Mouse (Mus musculus) lung, embryonic 15.5 days (tissue): ENCODE results near the gene Bbs7. TPM values are rescaled to one million over a fixed set of nuclear protein-coding genes. Genes with fewer than 3 reads are reported as not detected.

Experiments
- ATAC-seq: fragments of 200-750 bp; cut with Nextera tagmentation; 2 replicates; pipeline ENCODE4 v1.8.0; 2017; ENCODE audit warnings: moderate number of reproducible peaks, borderline replicate concordance; ENCODE audit not compliant: low FRiP score, low TSS enrichment; ENCODE audit errors: extremely low read depth
- H3K27ac ChIP-seq: fragments of 300-500 bp; sonication (generic); 2 replicates; pipeline ENCODE4 v1.5.1; 2015; ENCODE audit warnings: moderate library complexity, mild to moderate bottlenecking, inconsistent platforms
- H3K27me3 ChIP-seq: fragments of 300-500 bp; sonication (generic); 2 replicates; pipeline ENCODE4 v1.6.1; 2015; ENCODE audit warnings: inconsistent platforms
- H3K36me3 ChIP-seq: fragments of 300-500 bp; sonication (generic); 2 replicates; pipeline ENCODE4 v1.6.1; 2015; ENCODE audit warnings: inconsistent platforms
- H3K4me1 ChIP-seq: fragments of 300-500 bp; sonication (generic); 2 replicates; pipeline ENCODE4 v1.6.1; 2015; ENCODE audit warnings: inconsistent platforms
- H3K4me2 ChIP-seq: fragments of 300-500 bp; sonication (generic); 2 replicates; pipeline ENCODE4 v1.6.1; 2015; ENCODE audit warnings: inconsistent platforms, mild to moderate bottlenecking, moderate library complexity
- H3K4me3 ChIP-seq: fragments of 300-500 bp; sonication (generic); 2 replicates; pipeline ENCODE4 v1.5.1; 2015; ENCODE audit warnings: mild to moderate bottlenecking, inconsistent platforms
- H3K9ac ChIP-seq: fragments of 300-500 bp; sonication (generic); 2 replicates; pipeline ENCODE4 v1.6.1; 2015; ENCODE audit warnings: inconsistent platforms
- H3K9me3 ChIP-seq: fragments of 300-500 bp; sonication (generic); 2 replicates; pipeline ENCODE4 v1.6.1; 2016; ENCODE audit warnings: inconsistent platforms
- WGBS: fragments of 180-500 bp; shearing (Covaris S2); methylation state at CpG from one replicate; pipeline ENCODE4 v1.1.7; 2015; 5-methylcytosine and 5-hydroxymethylcytosine counted together
- polyA plus RNA-seq: library from polyadenylated mRNA; unstranded; fragments of >200 nt; fragmentation: Nextera tagmentation; extraction: Ambion mirVana; gene quantifications from 2 replicates; pipeline ENCODE4 v1.2.1, GENCODE M21; 2015

Bbs7 gene
- polyA plus RNA-seq, 1 experiment from 2014 or later = 17.5 TPM

- Histone ChIP-seq H3K4me2 (no peak overlapping the region), H3K4me1 (no peaks in the 10 kb centered on the region), H3K27ac (no peak overlapping the region), H3K27me3 (no peaks in the 10 kb centered on the region), H3K9me3 (no peaks in the 10 kb centered on the region), H3K36me3 (no peaks in the 10 kb centered on the region), H3K9ac (no peak overlapping the region), H3K4me3 (no peak overlapping the region)
- WGBS = 83% methylated on average over 2 of the region's 2 CpGs
- no peak for ATAC-seq
These were observed 71.9 kb downstream of the Bbs7 start for GRCm38 (mm10) chr3:36541399-36541798.

- Histone ChIP-seq H3K9me3 (no peaks in the 10 kb centered on the region), H3K36me3 (no peaks in the 10 kb centered on the region), H3K4me3 (no peak overlapping the region), H3K9ac (no peak overlapping the region), H3K4me1 (no peaks in the 10 kb centered on the region), H3K4me2 (no peak overlapping the region), H3K27me3 (no peaks in the 10 kb centered on the region), H3K27ac (no peak overlapping the region)
- WGBS = 49% methylated on average over 2 of the region's 2 CpGs
- ATAC-seq = no peak
These were observed 72.5 kb downstream of the Bbs7 start for GRCm38 (mm10) chr3:36540756-36541155.

- no peak overlapping the region for H3K9ac ChIP-seq
- H3K36me3 ChIP-seq = no peaks in the 10 kb centered on the region
- no peak overlapping the region for H3K27ac ChIP-seq
- WGBS = 69% methylated on average over 4 of the region's 4 CpGs
- H3K4me3 ChIP-seq = no peak overlapping the region
- H3K27me3 ChIP-seq = no peaks in the 10 kb centered on the region
- no peak overlapping the region for H3K4me2 ChIP-seq
- peaks cover 6% of the 10 kb centered on the region for H3K4me1 ChIP-seq
- ATAC-seq = no peak
- no peaks in the 10 kb centered on the region for H3K9me3 ChIP-seq
These were observed 75.4 kb downstream of the Bbs7 start for GRCm38 (mm10) chr3:36537701-36538470.

- H3K27ac ChIP-seq = no peak overlapping the region
- no peak for ATAC-seq
- H3K4me3 ChIP-seq = no peak overlapping the region
- H3K4me2 ChIP-seq = no peak overlapping the region
- no peaks in the 10 kb centered on the region for H3K36me3 ChIP-seq
- WGBS = 79% methylated on average over 12 of the region's 12 CpGs
- no peak overlapping the region for H3K9ac ChIP-seq
- H3K4me1 ChIP-seq = peaks cover 23% of the 10 kb centered on the region
- no peaks in the 10 kb centered on the region for H3K9me3 ChIP-seq
- no peaks in the 10 kb centered on the region for H3K27me3 ChIP-seq
These were observed 77.2 kb downstream of the Bbs7 start for GRCm38 (mm10) chr3:36536041-36536440.

- peak overlapping the region; percentile 70 for H3K4me2 ChIP-seq
- H3K4me3 ChIP-seq = no peak overlapping the region
- H3K36me3 ChIP-seq = no peaks in the 10 kb centered on the region
- ATAC-seq = no peak
- no peak overlapping the region for H3K9ac ChIP-seq
- H3K27me3 ChIP-seq = no peaks in the 10 kb centered on the region
- H3K4me1 ChIP-seq = peaks cover 30% of the 10 kb centered on the region
- 0% methylated on average over 1 of the region's 1 CpGs for WGBS
- peak overlapping the region; percentile 45 for H3K27ac ChIP-seq
- no peaks in the 10 kb centered on the region for H3K9me3 ChIP-seq
These were observed 80.0 kb downstream of the Bbs7 start for GRCm38 (mm10) chr3:36533201-36533672.

GRCm38 (mm10) chr3:36532738-36533137 is 80.5 kb downstream of the Bbs7 start:
- no peak overlapping the region for H3K9ac ChIP-seq
- H3K4me1 ChIP-seq = peaks cover 30% of the 10 kb centered on the region
- H3K27ac ChIP-seq = 0 out of 2 replicates have a peak overlapping the region, but pooled peaks have one; percentile 45
- H3K27me3 ChIP-seq = no peaks in the 10 kb centered on the region
- WGBS = 22% methylated on average over 7 of the region's 7 CpGs
- no peak overlapping the region for H3K4me3 ChIP-seq
- H3K36me3 ChIP-seq = no peaks in the 10 kb centered on the region
- ATAC-seq = no peak
- no peaks in the 10 kb centered on the region for H3K9me3 ChIP-seq
- peak overlapping the region; percentile 70 for H3K4me2 ChIP-seq

GRCm38 (mm10) chr3:36531979-36532542 is 81.2 kb downstream of the Bbs7 start:
- no peaks in the 10 kb centered on the region for H3K36me3 ChIP-seq
- no peak for ATAC-seq
- H3K9me3 ChIP-seq = no peaks in the 10 kb centered on the region
- no peak overlapping the region for H3K27ac ChIP-seq
- H3K9ac ChIP-seq = peak overlapping the region; percentile 36
- peak overlapping the region; percentile 70 for H3K4me2 ChIP-seq
- H3K4me1 ChIP-seq = peaks cover 30% of the 10 kb centered on the region
- H3K4me3 ChIP-seq = peak overlapping the region; percentile 34
- 3% methylated on average over 18 of the region's 18 CpGs for WGBS
- H3K27me3 ChIP-seq = no peaks in the 10 kb centered on the region

GRCm38 (mm10) chr3:36531242-36531641 is 82.0 kb downstream of the Bbs7 start:
- ATAC-seq = no peak
- Histone ChIP-seq H3K4me1 (peaks cover 30% of the 10 kb centered on the region), H3K4me2 (no peak overlapping the region), H3K9me3 (no peaks in the 10 kb centered on the region), H3K27ac (no peak overlapping the region), H3K9ac (no peak overlapping the region), H3K36me3 (no peaks in the 10 kb centered on the region), H3K4me3 (no peak overlapping the region), H3K27me3 (no peaks in the 10 kb centered on the region)
- 28% methylated on average over 2 of the region's 2 CpGs for WGBS

GRCm38 (mm10) chr3:36530781-36531180 is 82.5 kb downstream of the Bbs7 start:
- ATAC-seq = peak; percentile 12; the same call in 1 of the 2 replicates
- WGBS = 58% methylated on average over 5 of the region's 5 CpGs

GRCm38 (mm10) chr3:36530345-36530744 is 82.9 kb downstream of the Bbs7 start:
- 38% methylated on average over 6 of the region's 6 CpGs for WGBS
- Histone ChIP-seq H3K4me2 (no peak overlapping the region), H3K9me3 (no peaks in the 10 kb centered on the region), H3K27ac (peak overlapping the region; percentile 21), H3K36me3 (no peaks in the 10 kb centered on the region), H3K27me3 (no peaks in the 10 kb centered on the region), H3K4me1 (peaks cover 30% of the 10 kb centered on the region), H3K4me3 (no peak overlapping the region), H3K9ac (no peak overlapping the region)
- peak; percentile 88; the same call in 1 of the 2 replicates for ATAC-seq

More at GRCm38 (mm10) chr3:36530781-36531180, 82.5 kb downstream of the Bbs7 start:
- no peaks in the 10 kb centered on the region for H3K9me3 ChIP-seq
- H3K36me3 ChIP-seq = no peaks in the 10 kb centered on the region
- H3K27me3 ChIP-seq = no peaks in the 10 kb centered on the region
- H3K4me3 ChIP-seq = no peak overlapping the region
- H3K9ac ChIP-seq = no peak overlapping the region
- peak overlapping the region; percentile 21 for H3K27ac ChIP-seq
- no peak overlapping the region for H3K4me2 ChIP-seq
- peaks cover 30% of the 10 kb centered on the region for H3K4me1 ChIP-seq

- H3K4me2 ChIP-seq = no peak overlapping the region
- no peaks in the 10 kb centered on the region for H3K36me3 ChIP-seq
- no peak overlapping the region for H3K4me3 ChIP-seq
- H3K9ac ChIP-seq = no peak overlapping the region
- H3K27ac ChIP-seq = no peak overlapping the region
- peaks cover 35% of the 10 kb centered on the region for H3K27me3 ChIP-seq
- ATAC-seq = no peak
- H3K4me1 ChIP-seq = peaks cover 9% of the 10 kb centered on the region
- 63% methylated on average over 3 of the region's 3 CpGs for WGBS
- H3K9me3 ChIP-seq = no peaks in the 10 kb centered on the region
These were observed 88.8 kb downstream of the Bbs7 start for GRCm38 (mm10) chr3:36524466-36524865.
